Mouse (Mus musculus) olfactory bulb, adult 2 months (tissue): ENCODE data around the gene Hif1an. TPM values are rescaled to one million over a fixed set of nuclear protein-coding genes. Genes with fewer than 3 reads are reported as not detected.

ENCODE experiments used
- H3K27ac ChIP-seq: fragments of 200-500 bp; 2 replicates; pipeline ENCODE4 v1.5.1; 2012; ENCODE audit warnings: low read depth, low read length; ENCODE audit not compliant: insufficient read depth
- H3K4me1 ChIP-seq: fragments of 200-500 bp; 2 replicates; pipeline ENCODE4 v1.6.1; 2012; ENCODE audit warnings: low read length; ENCODE audit not compliant: control insufficient read depth, insufficient read depth
- H3K4me3 ChIP-seq: fragments of 200-500 bp; 2 replicates; pipeline ENCODE4 v1.5.1; 2012; ENCODE audit warnings: mild to moderate bottlenecking, low read depth, low read length, moderate library complexity; ENCODE audit not compliant: insufficient read depth
- CTCF ChIP-seq: fragments of 200-500 bp; IDR thresholded peaks from 2 replicates; pipeline ENCODE4 v1.5.1; 2012; ENCODE audit warnings: low read depth, mild to moderate bottlenecking, low read length, moderate library complexity; ENCODE audit not compliant: insufficient read depth
- POLR2A ChIP-seq: fragments of 200-500 bp; IDR thresholded peaks from 2 replicates; pipeline ENCODE4 v1.6.1; 2012; ENCODE audit warnings: mild to moderate bottlenecking, low read depth, low read length, moderate library complexity; ENCODE audit not compliant: insufficient read depth
- WGBS: fragments of 180-500 bp; shearing (Covaris S2); methylation state at CpG from one replicate; pipeline ENCODE4 v1.1.7; 2018; 5-methylcytosine and 5-hydroxymethylcytosine counted together
- polyA plus RNA-seq: library from polyadenylated mRNA; stranded (reverse); fragments of >200 nt; gene quantifications from 2 replicates; pipeline ENCODE4 v1.2.4, GENCODE M21; 2012; ENCODE audit warnings: low replicate concordance; ENCODE audit not compliant: missing spikeins, insufficient read depth, insufficient read length

The Hif1an gene
- not detected in 2 replicates for polyA plus RNA-seq

- Histone ChIP-seq H3K4me1 (peaks cover 5% of the 10 kb centered on the region), H3K27ac (no peak within 1 kb of the TSS; the same call in 1 of the 2 replicates), H3K4me3 (peak within 1 kb of the TSS; percentile 73)
- WGBS = under 1% methylated on average over 33 of the region's 33 CpGs
- TF ChIP-seq CTCF = peak; percentile 71
- TF ChIP-seq POLR2A = peak; percentile 84
Measured at GRCm38 (mm10) chr19:44562652-44563206, at the start of gene Hif1an. Hif1an (plus strand) TSS chr19:44562850.

GRCm38 (mm10) chr19:44513054-44513833 is 49.4 kb upstream of the Hif1an start:
- H3K27ac ChIP-seq = no peak overlapping the region
- TF ChIP-seq POLR2A (no peak), CTCF (no peak)
- peaks cover 21% of the 10 kb centered on the region for H3K4me1 ChIP-seq
- no peak overlapping the region for H3K4me3 ChIP-seq
- WGBS = 20% methylated on average over 11 of the region's 11 CpGs

- TF ChIP-seq POLR2A (no peak), CTCF (no peak)
- Histone ChIP-seq H3K4me1 (peaks cover 21% of the 10 kb centered on the region), H3K4me3 (no peak overlapping the region), H3K27ac (no peak overlapping the region)
- WGBS = 18% methylated on average over 7 of the region's 7 CpGs
Measured at GRCm38 (mm10) chr19:44513921-44514482, 48.6 kb upstream of the Hif1an start.

- no peak overlapping the region for H3K4me3 ChIP-seq
- no peak overlapping the region for H3K27ac ChIP-seq
- peaks cover 21% of the 10 kb centered on the region for H3K4me1 ChIP-seq
- 24% methylated on average over 14 of the region's 14 CpGs for WGBS
- TF ChIP-seq POLR2A (no peak), CTCF (no peak)
Measured at GRCm38 (mm10) chr19:44514521-44515451, 47.9 kb upstream of the Hif1an start.

- no peak for TF ChIP-seq POLR2A
- TF ChIP-seq CTCF = no peak
- Histone ChIP-seq H3K4me1 (peaks cover 16% of the 10 kb centered on the region), H3K27ac (no peak overlapping the region), H3K4me3 (no peak overlapping the region)
- 64% methylated on average over 6 of the region's 6 CpGs for WGBS
Measured at GRCm38 (mm10) chr19:44515769-44516168, 46.9 kb upstream of the Hif1an start.

GRCm38 (mm10) chr19:44517996-44518768 is 44.5 kb upstream of the Hif1an start:
- Histone ChIP-seq H3K27ac (no peak overlapping the region), H3K4me1 (peaks cover 6% of the 10 kb centered on the region), H3K4me3 (no peak overlapping the region)
- 71% methylated on average over 12 of the region's 12 CpGs for WGBS
- TF ChIP-seq CTCF = no peak
- TF ChIP-seq POLR2A = no peak

- no peak for TF ChIP-seq CTCF
- no peak for TF ChIP-seq POLR2A
- peaks cover 5% of the 10 kb centered on the region for H3K4me1 ChIP-seq
- H3K4me3 ChIP-seq = no peak overlapping the region
- H3K27ac ChIP-seq = no peak overlapping the region
- WGBS = 39% methylated on average over 7 of the region's 7 CpGs
Measured at GRCm38 (mm10) chr19:44519152-44519551, 43.5 kb upstream of the Hif1an start.

GRCm38 (mm10) chr19:44525551-44526205 is 37.0 kb upstream of the Hif1an start:
- no peak overlapping the region for H3K27ac ChIP-seq
- H3K4me1 ChIP-seq = no peaks in the 10 kb centered on the region
- 75% methylated on average over 9 of the region's 9 CpGs for WGBS
- no peak overlapping the region for H3K4me3 ChIP-seq
- TF ChIP-seq CTCF = no peak
- no peak for TF ChIP-seq POLR2A
